Comparison of ENCODE assay signal across 8 mouse cellular contexts in genomic region chr5:90640286-90641217, GRCm38 (mm10). TPM values are rescaled to one million over a fixed set of nuclear protein-coding genes. Genes with fewer than 3 reads are reported as not detected.
DNase-seq lines count a peak whose midpoint lies in the region; ATAC-seq lines count a peak whose summit lies in the region.

Gene Rassf6 (minus strand): TSS chr5:90640657.

- H3K4me1 ChIP-seq in forebrain, embryonic 13.5 days: peaks cover 9% of the 10 kb centered on the region
- H3K4me1 ChIP-seq in kidney, embryonic 15.5 days: peaks cover 13% of the 10 kb centered on the region; the same call in 1 of the 2 replicates
- H3K4me1 ChIP-seq in stomach, embryonic 16.5 days (ENCODE audit: control insufficient read depth, insufficient read depth, low read length): peaks cover 7% of the 10 kb centered on the region; the same call in 1 of the 2 replicates

- ATAC-seq in cerebellum, adult (ENCODE audit: insufficient number of reproducible peaks, low FRiP score, low TSS enrichment): peak; percentile 82
- peak; percentile 61 for ATAC-seq in forebrain, embryonic 13.5 days
- peak; percentile 98 for ATAC-seq in kidney, embryonic 15.5 days (replicated peaks; ENCODE audit: low FRiP score)
- peak; percentile 97 for ATAC-seq in stomach, embryonic 16.5 days (ENCODE audit: insufficient read depth, low FRiP score)

- WGBS in forebrain, embryonic 13.5 days: 10% methylated on average over 26 of the region's 26 CpGs
- 7% methylated on average over 26 of the region's 26 CpGs for WGBS in kidney, embryonic 15.5 days
- WGBS in stomach, embryonic 16.5 days: 9% methylated on average over 26 of the region's 26 CpGs

- no peaks in the 10 kb centered on the region for H3K36me3 ChIP-seq in forebrain, embryonic 13.5 days (ENCODE audit: poor library complexity, severe bottlenecking)
- no peaks in the 10 kb centered on the region for H3K36me3 ChIP-seq in kidney, embryonic 15.5 days
- no peaks in the 10 kb centered on the region for H3K36me3 ChIP-seq in stomach, embryonic 16.5 days (ENCODE audit: control insufficient read depth, insufficient read depth, low read length)

- H3K27me3 ChIP-seq in forebrain, embryonic 13.5 days: 0 out of 2 replicates have a peak, but pooled peaks cover 3% of the 10 kb centered on the region
- no peaks in the 10 kb centered on the region for H3K27me3 ChIP-seq in kidney, embryonic 15.5 days
- no peaks in the 10 kb centered on the region for H3K27me3 ChIP-seq in stomach, embryonic 16.5 days (ENCODE audit: control insufficient read depth, insufficient read depth, low read length)

- H3K4me2 ChIP-seq in forebrain, embryonic 13.5 days: peak within 1 kb of the TSS; percentile 73
- H3K4me2 ChIP-seq in kidney, embryonic 15.5 days: peak within 1 kb of the TSS; percentile 68
- H3K4me2 ChIP-seq in stomach, embryonic 16.5 days (ENCODE audit: low read depth, low read length): peak within 1 kb of the TSS; percentile 61

- peak within 1 kb of the TSS; percentile 58 for H3K9ac ChIP-seq in forebrain, embryonic 13.5 days
- H3K9ac ChIP-seq in kidney, embryonic 15.5 days: peak within 1 kb of the TSS; percentile 40; the same call in 1 of the 2 replicates
- peak within 1 kb of the TSS; percentile 61 for H3K9ac ChIP-seq in stomach, embryonic 16.5 days (ENCODE audit: low read length)

- no peak for DNase-seq in cerebellum, adult 11 months
- peak; percentile 90 for DNase-seq in adipocyte (ENCODE audit: low spot score)
- DNase-seq in lung, postnatal 14 days: peak; percentile 46
- no peak for DNase-seq in frontal cortex, adult 2 months (ENCODE audit: extremely low spot score in 1 of 2, low spot score in 1 of 2)

- no peak within 1 kb of the TSS for H3K27ac ChIP-seq in forebrain, embryonic 13.5 days
- peak within 1 kb of the TSS; percentile 66 for H3K27ac ChIP-seq in kidney, embryonic 15.5 days
- peak within 1 kb of the TSS; percentile 84 for H3K27ac ChIP-seq in stomach, embryonic 16.5 days (ENCODE audit: low read length)

- H3K9me3 ChIP-seq in forebrain, embryonic 13.5 days (replicated peaks): no peaks in the 10 kb centered on the region
- H3K9me3 ChIP-seq in kidney, embryonic 15.5 days (replicated peaks): no peaks in the 10 kb centered on the region
- H3K9me3 ChIP-seq in stomach, embryonic 16.5 days (replicated peaks; ENCODE audit: control insufficient read depth, low read length): no peaks in the 10 kb centered on the region

- peak within 1 kb of the TSS; percentile 42 for H3K4me3 ChIP-seq in forebrain, embryonic 13.5 days
- peak within 1 kb of the TSS; percentile 50 for H3K4me3 ChIP-seq in kidney, embryonic 15.5 days (replicated peaks)
- peak within 1 kb of the TSS; percentile 47 for H3K4me3 ChIP-seq in stomach, embryonic 16.5 days (replicated peaks; ENCODE audit: low read length)

RNA-seq across cellular contexts. Expression of gene Rassf6, which starts in this region (rescaled TPM):
- polyA plus RNA-seq in forebrain, embryonic 13.5 days (2015; fragmentation: Nextera tagmentation; extraction: Ambion mirVana): 0.79 TPM in 1 of 2 replicates, not detected in the other
- polyA plus RNA-seq in kidney, embryonic 15.5 days (2015; fragmentation: Nextera tagmentation; extraction: Ambion mirVana): 10.9 and 12.1 TPM in 2 replicates
- 10.3 and 12.3 TPM in 2 replicates for polyA plus RNA-seq in stomach, embryonic 16.5 days (2015; fragmentation: Nextera tagmentation; extraction: Ambion mirVana)
- 0.32 and 0.34 TPM in 2 replicates for polyA plus RNA-seq in frontal cortex, adult 2 months (2012; rRNA removed)

Comparison
In these comparisons a context has a peak if more than half of its experiments do, and no peak if none do; other contexts are left out.
1. Peak in ATAC-seq, H3K4me3 ChIP-seq, H3K9ac ChIP-seq and H3K4me2 ChIP-seq in forebrain, embryonic 13.5 days; RNA of the gene not detected or under 1 TPM.
2. DNase-seq: peak in adipocyte (single experiment) and lung, postnatal 14 days (single experiment); none in cerebellum, adult 11 months (single experiment) and frontal cortex, adult 2 months (0 of 2).
3. Peak in every context shown above with its lines, with median percentiles within 50 percentile points of each other: ATAC-seq, H3K4me2 ChIP-seq, H3K4me3 ChIP-seq and H3K9ac ChIP-seq.